Mouse (Mus musculus) G1E-ER4 (cell line): ENCODE data around the gene Rnd1. TPM values are rescaled to one million over a fixed set of nuclear protein-coding genes. Genes with fewer than 3 reads are reported as not detected.

Experiments used
- GATA1 ChIP-seq: IDR thresholded peaks from one replicate; pipeline ENCODE4 v1.8.0; 2012; ENCODE audit warnings: low read length, inconsistent platforms
- polyA plus RNA-seq: library from polyadenylated mRNA; stranded (reverse); fragments of >175 nt; gene quantifications from 2 replicates; pipeline ENCODE4 v1.2.3, GENCODE M21; 2012

Rnd1 gene
- polyA plus RNA-seq, 1 experiment, result 0.09 TPM

DNA sequence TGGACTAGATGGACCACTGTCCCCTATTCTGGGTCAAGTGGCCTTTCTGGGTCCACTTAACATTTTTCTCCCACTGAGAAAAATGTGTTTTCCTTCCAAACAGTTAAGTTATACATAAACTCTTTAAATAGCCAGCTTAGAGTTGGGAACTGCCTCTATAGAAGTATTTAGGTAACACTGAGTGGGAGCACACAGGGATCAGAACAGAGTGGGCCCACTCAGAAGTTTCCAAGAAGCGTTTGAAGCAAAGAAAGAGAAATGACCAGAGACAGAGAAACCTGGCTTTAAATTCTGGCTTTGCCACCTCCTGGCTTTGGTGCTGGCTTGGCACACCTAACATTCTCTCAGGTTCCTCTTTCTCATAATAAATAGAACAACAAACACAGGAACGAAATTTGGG lies 12.4 kb upstream of the Rnd1 start:
- no peak for TF ChIP-seq GATA1

DNA sequence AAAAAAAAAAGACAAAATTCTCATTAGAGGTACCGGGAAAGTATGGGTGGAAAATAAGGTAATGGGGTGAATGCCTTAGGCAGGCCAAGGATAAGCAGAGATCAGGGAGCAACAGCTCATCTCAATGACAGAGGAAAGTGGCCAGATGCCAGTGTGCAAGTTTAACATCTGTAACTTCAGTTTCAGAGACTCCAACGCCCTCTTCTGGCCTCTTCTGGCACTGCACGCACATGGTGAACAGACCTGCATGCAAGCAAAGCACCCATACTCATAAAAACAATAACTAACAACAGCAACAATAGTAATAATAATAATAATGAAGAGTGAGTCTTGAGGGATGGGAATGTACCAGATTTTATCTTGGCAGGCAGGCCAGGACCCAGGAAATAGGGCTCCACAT lies 8.7 kb upstream of the Rnd1 start:
- no peak for TF ChIP-seq GATA1

- TF ChIP-seq GATA1, result no peak
Measured at GRCm38 (mm10) chr15:98683746-98684145, 6.5 kb upstream of the Rnd1 start.

DNA sequence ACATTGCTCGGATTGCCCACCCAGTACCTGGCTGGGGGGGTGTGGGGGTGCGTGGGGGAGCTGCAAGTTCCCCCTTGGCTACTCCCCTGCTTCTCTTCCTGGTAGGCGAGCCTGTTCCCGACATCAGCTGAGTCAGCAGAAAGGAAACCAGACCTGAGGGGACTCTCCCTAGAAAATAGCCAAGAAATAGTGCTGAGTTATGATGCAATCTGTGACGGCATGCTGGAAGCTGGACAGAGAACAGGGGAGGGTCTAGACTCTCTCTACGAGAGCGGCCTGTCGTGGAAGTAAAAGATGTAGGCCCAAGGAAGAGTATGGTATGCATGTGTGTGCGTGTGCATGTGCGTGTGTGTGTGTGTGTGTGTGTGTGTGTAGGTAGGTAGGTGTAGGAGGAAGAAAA lies 5.9 kb upstream of the Rnd1 start:
- no peak for TF ChIP-seq GATA1

DNA sequence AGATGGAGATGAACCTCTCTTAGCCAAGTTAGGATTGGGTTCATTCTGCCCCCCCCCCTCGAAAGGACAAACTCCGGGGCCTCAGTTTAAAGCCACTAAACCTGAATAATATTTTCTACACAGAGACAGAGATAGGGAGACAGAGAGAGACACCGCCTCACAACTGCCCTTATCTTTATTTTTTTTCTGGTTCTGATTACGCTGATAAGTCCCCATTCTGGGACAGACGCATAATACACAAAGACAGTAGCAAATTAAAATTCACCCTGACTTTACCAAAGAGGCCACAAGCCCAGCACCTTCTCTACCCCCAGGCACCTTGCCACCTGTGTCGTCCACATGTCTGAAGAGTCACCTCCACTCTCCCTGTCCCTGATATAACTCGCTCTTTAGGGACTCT lies 4.4 kb upstream of the Rnd1 start:
- TF ChIP-seq GATA1, result no peak

GRCm38 (mm10) chr15:98680660-98681059 lies 3.4 kb upstream of the Rnd1 start:
- TF ChIP-seq GATA1, result no peak

DNA sequence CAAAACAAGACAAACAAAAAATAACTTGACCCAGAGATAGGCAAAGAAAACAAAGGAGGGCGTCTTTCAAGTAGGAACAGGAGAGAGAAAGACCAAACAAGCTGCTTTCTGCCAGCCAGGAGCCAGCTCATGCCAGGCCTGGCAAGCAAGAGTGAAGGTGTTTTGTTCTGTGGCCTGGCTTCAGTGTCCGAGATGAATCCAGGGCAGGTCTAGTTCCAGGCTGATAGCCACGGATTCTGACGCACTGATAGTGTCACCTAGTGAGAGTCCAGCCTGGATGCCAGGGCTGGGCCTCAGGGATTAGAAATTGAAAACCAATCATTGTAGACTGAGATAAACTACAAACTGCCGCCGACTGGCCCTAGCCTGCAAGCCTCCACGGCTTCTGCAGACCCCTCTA lies 716 bp upstream of the Rnd1 start:
- no peak for TF ChIP-seq GATA1

- TF ChIP-seq GATA1, result no peak
Measured at GRCm38 (mm10) chr15:98676471-98676870, 790 bp downstream of the Rnd1 start.

DNA sequence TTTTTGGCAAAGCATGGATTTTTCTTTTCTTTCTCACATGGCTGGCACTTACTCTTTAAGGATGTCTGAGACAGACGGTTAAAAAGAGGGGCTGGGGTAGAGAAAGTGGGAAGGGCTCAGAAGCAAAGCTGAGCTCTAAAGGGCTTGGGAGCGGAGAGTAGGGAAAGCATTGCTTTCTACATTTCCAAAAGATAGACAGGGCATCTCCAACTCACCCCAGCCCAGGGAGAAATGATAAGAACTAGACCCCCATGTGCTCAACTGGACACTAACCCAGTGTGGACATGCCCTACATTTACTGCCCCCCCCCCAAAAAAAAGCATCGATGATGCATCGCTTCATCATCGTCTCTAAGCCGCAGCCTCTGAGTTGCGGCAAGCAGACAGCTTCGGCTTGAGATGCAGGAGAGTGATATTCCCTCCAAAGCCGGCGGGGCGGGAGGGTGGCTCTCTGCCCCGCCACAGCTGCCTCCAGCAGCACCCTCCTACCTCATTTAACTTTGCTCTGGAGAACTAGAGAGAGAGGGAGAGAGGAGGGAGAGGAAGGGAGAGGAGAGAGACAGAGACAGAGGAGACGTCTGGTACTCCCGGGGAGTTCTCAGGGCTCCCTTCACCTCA lies 1.5 kb downstream of the Rnd1 start:
- no peak for TF ChIP-seq GATA1

DNA sequence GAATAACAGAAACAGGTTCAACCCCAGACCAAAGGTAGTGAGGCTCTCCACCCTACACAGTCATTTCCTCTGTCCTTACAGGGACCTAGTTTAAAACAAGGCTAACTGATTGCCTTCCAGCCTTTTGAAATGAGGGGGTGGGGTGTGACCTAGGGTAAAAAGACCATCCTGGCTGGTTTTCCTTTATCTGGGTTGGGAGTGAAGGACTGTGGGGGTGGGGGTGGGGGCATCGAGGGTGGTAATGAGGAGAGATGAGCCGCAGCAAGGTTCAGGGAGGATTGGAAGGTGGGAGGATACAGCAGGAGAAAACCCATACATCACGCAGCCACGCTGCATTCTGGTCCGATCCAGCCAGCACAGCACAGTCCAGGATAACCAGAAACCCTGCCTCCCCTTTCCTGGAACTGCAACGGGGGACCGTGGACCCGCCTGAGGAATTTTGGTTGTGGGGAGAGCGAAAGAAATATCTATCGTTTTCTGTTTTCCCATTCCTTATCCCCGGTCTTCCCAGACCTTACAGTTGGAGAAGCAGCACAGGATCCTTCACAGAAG lies 2.2 kb downstream of the Rnd1 start:
- no peak for TF ChIP-seq GATA1

DNA sequence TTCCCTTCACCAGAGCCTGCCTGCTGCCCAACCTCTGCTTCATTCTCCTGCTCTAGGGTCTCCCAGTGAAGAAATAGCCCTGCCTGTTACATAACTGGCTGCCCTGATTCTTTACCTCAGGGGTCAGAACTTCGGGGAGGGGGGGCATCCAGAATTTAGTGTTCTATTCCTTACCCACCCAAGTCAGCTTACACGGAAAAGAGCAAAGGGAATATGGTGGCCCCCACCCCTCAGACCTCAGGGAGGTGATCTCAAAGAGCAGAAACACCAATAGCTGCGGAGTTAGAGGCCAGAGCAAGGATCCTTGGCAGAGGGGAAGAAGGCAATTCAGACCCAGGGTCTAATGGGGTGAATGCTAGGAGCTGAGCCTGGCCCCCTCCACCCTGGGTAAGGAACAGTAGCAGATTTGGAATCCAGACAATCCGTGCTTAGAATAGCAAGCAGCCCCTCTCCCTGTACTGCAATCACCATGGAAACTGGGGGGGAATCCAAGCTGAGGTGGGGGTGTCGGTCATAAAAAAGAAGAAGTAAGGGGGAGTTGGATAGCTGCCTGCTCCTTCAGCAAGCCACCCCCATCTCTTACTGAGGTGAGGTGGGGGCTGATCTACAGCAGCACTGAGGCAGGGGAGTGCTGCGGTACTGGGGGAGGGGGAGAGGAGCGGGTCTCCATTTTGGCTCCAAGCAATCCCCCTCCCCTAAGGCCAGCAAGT lies 2.8 kb downstream of the Rnd1 start:
- no peak for TF ChIP-seq GATA1

DNA sequence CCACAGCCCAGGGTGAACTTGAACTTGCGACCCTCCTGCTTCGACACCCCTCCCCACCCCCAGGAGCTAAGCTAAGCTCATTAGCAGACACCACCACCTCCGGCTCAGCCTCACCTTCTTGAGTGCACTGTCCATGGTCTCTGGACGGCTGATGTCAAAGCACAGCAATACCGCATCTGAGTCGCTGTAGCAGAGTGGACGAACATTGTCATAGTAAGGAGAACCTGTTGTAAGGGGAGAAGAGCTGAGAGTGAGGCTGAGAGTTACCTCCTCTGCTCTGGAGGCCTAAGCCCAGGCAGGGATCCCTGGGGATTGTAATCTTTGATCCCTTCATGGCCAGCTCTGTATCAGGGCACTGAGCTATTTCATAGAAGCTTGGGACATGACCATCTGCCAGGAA lies 3.5 kb downstream of the Rnd1 start:
- no peak for TF ChIP-seq GATA1

GRCm38 (mm10) chr15:98672592-98672991 lies 4.7 kb downstream of the Rnd1 start:
- TF ChIP-seq GATA1, result no peak

DNA sequence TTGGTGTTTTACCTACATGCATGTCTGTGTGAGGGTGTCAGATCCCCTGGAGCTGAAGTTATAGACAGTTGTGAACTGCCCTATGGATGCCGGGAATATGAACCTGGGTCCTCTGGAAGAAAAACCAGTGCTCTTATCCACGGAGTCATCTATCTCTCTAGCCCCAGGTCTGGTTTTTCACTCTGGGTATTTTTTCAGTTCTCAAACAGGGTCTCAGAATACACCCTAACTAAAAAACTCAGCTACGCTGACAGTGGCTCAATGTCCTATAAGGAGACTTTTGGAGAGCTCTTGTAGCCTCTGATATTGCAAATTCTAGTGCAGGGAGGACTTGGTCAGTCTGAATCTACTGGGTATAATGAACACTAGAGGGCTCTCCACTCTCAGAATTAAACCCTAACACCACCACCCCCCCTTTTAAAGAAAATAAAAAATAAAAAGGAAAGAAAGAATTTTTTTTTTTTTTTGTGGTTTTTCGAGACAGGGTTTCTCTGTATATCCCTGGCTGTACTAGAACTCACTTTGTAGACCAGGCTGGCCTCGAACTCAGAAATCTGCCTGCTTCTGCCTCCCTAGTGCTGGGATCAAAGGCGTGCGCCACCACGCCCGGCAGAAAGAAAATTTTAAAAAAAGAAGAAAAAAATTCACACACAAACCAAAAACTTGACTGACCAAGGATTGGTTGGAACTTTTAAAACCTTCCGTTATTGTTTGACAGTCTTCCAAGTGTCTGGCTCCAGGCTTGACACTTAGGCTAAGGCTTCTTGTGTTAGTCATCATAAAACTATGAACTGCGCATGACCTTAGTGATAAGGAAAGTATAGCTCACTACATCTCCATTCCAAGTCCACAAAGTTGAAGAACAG lies 13.0 kb downstream of the Rnd1 start:
- TF ChIP-seq GATA1, result no peak

DNA sequence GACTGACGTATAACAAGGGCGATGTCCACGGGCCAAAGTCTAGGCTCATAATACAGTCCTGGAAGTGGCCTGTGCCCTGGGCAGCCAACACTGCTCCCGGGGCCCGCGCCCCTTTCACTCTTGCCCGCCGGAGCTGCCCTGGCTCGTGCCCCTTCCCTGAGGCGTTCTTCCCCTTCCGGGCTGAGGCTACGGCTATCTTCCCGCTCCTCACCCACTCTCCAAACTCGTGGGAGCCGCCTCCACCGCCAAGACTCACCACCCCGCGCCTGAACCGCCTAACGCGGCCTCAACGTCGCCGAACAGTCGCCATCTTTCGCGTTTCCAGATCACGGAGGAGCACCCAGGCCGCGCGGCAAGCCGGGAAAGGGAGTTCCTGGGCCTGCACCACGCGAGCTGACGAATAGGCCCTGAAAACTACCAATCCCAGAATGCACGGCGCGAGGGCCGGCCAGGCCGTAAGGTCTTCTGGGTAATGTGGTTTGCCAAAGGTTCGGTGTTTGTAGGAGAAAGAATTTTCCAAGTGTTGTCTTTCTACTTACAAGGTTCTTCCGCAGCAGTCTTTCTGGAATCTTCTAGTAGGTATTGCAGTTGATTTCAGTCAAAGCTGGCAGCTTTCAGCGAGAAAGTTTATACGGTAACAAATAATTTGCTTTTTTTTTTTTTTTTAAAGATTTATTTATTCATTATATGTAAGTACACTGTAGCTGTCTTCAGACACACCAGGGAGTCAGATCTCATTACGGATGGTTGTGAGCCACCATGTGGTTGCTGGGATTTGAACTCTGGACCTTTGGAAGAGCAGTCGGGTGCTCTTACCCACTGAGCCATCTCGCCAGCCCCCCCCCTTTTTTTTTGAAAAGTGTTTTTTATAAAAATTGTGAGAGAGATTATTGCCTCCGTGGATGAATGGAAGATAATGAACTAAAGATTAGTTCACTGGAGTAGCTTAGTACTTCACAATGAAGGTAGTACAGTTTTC lies 14.4 kb downstream of the Rnd1 start, which contains the start of gene Ddx23:
Gene Ddx23, minus strand, starts transcription at position 328 of the 979 bp plus-strand sequence.
- TF ChIP-seq GATA1, result no peak
